Mouse (Mus musculus): ENCODE results near the gene Yipf7. TPM values are rescaled to one million over a fixed set of nuclear protein-coding genes. Genes with fewer than 3 reads are reported as not detected.

The Yipf7 gene
- polyA plus RNA-seq, 1 experiment from 2014 or later, result not detected

DNA sequence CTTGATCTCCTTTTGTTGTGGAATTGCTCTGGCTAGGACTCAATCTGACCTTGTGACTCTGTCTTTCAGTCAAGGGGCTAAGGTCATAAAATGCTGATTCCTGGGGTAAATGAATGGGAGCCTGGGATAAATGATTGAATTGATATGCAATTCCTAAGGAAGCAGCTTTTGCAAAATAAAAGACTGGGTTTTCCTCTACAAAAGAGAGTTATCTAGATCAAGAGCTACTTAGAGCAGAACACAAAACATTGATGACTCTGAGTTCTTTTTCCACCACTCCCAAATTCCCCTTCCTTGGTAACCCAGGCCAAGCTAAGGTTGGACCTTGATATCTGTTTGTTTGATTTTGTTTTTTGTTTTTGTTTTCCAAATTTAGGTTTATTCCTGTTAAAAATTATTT, 53.4 kb downstream of the Yipf7 start:
- no peak overlapping the region for H3K27ac ChIP-seq
- H3K36me3 ChIP-seq, result no peaks in the 10 kb centered on the region
- H3K9ac ChIP-seq, result no peak overlapping the region
- H3K4me2 ChIP-seq, result no peak overlapping the region
- ATAC-seq (replicated peaks; ENCODE audit: low FRiP score), result no peak
- no peak overlapping the region for H3K4me3 ChIP-seq (replicated peaks)
- no peaks in the 10 kb centered on the region for H3K4me1 ChIP-seq
- no peaks in the 10 kb centered on the region for H3K27me3 ChIP-seq
- H3K9me3 ChIP-seq (replicated peaks), result no peaks in the 10 kb centered on the region

DNA sequence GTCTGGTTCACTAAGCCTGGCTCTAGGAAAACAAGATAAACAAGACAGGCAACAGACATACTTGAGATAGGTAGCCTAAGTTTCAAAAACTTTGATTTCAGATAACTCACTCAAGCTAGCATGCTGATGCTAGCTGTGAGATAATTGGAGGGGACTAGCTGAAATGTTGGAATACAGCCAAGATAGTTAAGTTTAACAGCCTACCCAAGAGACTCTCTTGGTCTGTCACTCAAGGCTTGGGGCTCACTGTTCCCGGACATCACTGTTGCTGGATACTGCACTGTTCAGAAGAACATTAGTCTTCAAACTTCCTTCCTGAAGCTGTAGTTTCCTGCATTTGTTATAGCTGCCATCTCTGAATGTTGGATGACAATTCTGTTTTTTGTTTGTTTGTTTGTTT, 74.9 kb downstream of the Yipf7 start:
- no peak for ATAC-seq (replicated peaks; ENCODE audit: low FRiP score)
- no peaks in the 10 kb centered on the region for H3K9me3 ChIP-seq (replicated peaks)
- no peaks in the 10 kb centered on the region for H3K4me1 ChIP-seq
- H3K27me3 ChIP-seq, result no peaks in the 10 kb centered on the region
- H3K4me2 ChIP-seq, result no peak overlapping the region
- H3K9ac ChIP-seq, result no peak overlapping the region
- no peaks in the 10 kb centered on the region for H3K36me3 ChIP-seq
- 47% methylated on average over 1 of the region's 1 CpGs for WGBS
- H3K27ac ChIP-seq, result no peak overlapping the region
- H3K4me3 ChIP-seq (replicated peaks), result no peak overlapping the region

Other genes starting within 250 kb of the Yipf7 start
- gene Kctd8, start 201.0 kb downstream of the Yipf7 start, polyA plus RNA-seq (2015; fragmentation: Nextera tagmentation; extraction: Ambion mirVana), result 0.51 and 0.55 TPM in 2 replicates
- gene Guf1, start 14.3 kb upstream of the Yipf7 start, polyA plus RNA-seq (2015; fragmentation: Nextera tagmentation; extraction: Ambion mirVana), result 48.3 and 50.2 TPM in 2 replicates
- 39.2 and 39.4 TPM in 2 replicates for gene Gnpda2, start 49.7 kb upstream of the Yipf7 start, polyA plus RNA-seq (2015; fragmentation: Nextera tagmentation; extraction: Ambion mirVana)

All from kidney, embryonic 15.5 days (tissue).